Mouse (Mus musculus) limb, embryonic 10.5 days (tissue): Measurements from ENCODE around the gene Pmvk. TPM values are rescaled to one million over a fixed set of nuclear protein-coding genes. Genes with fewer than 3 reads are reported as not detected.

Experiments
- DNase-seq: peaks from one replicate; pipeline ENCODE4 v3.0.0-alpha.2; 2017; ENCODE audit warnings: low spot score
- H3K27ac ChIP-seq: fragments of 300-500 bp; sonication (generic); 2 replicates; pipeline ENCODE4 v1.5.1; 2016; ENCODE audit warnings: mild to moderate bottlenecking
- H3K27me3 ChIP-seq: fragments of 300-500 bp; sonication (generic); 2 replicates; pipeline ENCODE4 v1.6.1; 2016; ENCODE audit warnings: low read depth, mild to moderate bottlenecking; ENCODE audit not compliant: poor library complexity, severe bottlenecking
- H3K36me3 ChIP-seq: fragments of 300-500 bp; sonication (generic); 2 replicates; pipeline ENCODE4 v1.6.1; 2016; ENCODE audit warnings: mild to moderate bottlenecking, moderate library complexity
- H3K4me1 ChIP-seq: fragments of 300-500 bp; sonication (generic); 2 replicates; pipeline ENCODE4 v1.6.1; 2016
- H3K4me3 ChIP-seq: fragments of 300-500 bp; sonication (generic); 2 replicates; pipeline ENCODE4 v1.5.1; 2016; ENCODE audit warnings: mild to moderate bottlenecking, moderate library complexity
- H3K9me3 ChIP-seq: fragments of 300-500 bp; sonication (generic); replicated peaks from 2 replicates; pipeline ENCODE4 v1.6.1; 2016; ENCODE audit warnings: mild to moderate bottlenecking
- WGBS: fragments of 180-500 bp; shearing (Covaris S2); methylation state at CpG from one replicate; pipeline ENCODE4 v1.1.7; 2016; 5-methylcytosine and 5-hydroxymethylcytosine counted together
- polyA plus RNA-seq: library from polyadenylated mRNA; unstranded; fragments of >200 nt; fragmentation: Nextera tagmentation; extraction: Ambion mirVana; gene quantifications from 2 replicates; pipeline ENCODE4 v1.2.1, GENCODE M21; 2016

The Pmvk gene
- polyA plus RNA-seq, 1 experiment from 2014 or later, result 65.9 TPM

DNA sequence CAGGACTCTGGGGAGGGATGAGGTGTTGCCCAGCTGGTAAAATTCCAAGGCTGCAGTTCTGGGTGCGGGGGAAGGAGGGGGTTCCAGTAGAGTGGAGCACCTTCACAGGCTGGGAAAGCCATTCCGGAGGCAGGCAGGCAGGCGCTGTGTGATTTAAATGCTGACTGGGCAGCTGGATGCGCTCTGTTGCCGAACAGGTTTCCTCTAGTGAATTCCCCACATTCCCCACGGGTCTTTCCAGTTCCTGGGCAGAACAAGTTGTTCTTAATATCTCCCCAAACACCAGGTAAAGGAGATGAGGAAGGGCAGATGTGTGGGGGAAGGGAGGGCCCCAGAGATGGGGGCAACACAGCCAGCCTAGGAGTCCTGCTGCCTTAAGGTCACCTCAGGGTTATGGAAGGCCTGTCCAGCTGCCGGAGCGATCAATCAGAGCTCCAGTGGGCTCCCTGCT lies 38.4 kb downstream of the Pmvk start:
- 41% methylated on average over 8 of the region's 8 CpGs for WGBS
- no peak for DNase-seq
- H3K27ac ChIP-seq, result peak overlapping the region; percentile 50; the same call in 1 of the 2 replicates

DNA sequence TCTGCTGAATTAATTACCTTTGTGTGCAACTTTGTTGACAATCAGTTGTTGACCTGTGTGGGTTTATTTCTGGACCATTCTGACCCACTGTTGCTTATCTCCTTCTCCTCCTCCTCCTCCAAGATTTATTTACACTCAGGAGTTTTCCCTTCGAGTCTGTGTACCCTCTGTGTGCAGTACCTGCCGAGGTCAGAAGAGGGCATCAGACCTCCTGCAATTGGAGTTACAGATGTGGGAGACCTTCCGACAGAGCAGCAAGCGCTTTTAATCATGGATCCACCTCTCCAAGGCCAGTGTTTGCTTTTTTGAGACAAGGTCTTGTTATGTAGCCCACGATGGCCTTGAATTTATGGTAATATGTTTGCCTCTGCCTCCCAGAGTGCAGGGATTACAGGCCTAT lies 40.3 kb downstream of the Pmvk start:
- Histone ChIP-seq H3K27me3 (no peaks in the 10 kb centered on the region), H3K4me1 (peaks cover 26% of the 10 kb centered on the region)
- 92% methylated on average over 5 of the region's 5 CpGs for WGBS

More for the DNA sequence above, 38.4 kb downstream of the Pmvk start:
- Histone ChIP-seq H3K36me3 (no peaks in the 10 kb centered on the region), H3K4me1 (peaks cover 24% of the 10 kb centered on the region), H3K9me3 (no peaks in the 10 kb centered on the region), H3K27me3 (no peaks in the 10 kb centered on the region), H3K4me3 (no peak overlapping the region)

DNA sequence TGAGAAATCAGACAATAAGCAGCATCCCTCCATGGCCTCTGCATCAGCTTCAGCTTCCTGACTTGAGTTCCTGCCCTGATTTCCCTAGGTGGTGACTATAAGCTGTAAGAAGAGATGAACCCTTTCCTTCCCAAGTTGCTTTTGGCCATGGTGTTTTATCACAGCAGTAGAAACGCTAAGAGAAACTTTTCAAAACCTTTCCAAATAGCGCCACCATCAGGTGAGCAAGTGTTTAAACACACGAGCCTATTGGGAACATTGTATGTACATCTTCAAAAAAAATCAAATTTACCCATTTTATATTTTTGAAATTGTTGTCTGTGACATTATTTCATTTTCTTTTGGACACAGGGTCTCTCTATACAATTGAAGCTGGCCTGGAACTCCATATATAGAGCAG lies 42.0 kb downstream of the Pmvk start:
- DNase-seq, result no peak
- Histone ChIP-seq H3K4me1 (peaks cover 25% of the 10 kb centered on the region), H3K9me3 (no peaks in the 10 kb centered on the region), H3K27ac (no peak overlapping the region), H3K36me3 (no peaks in the 10 kb centered on the region), H3K27me3 (no peaks in the 10 kb centered on the region), H3K4me3 (no peak overlapping the region)
- WGBS, result 74% methylated on average over 3 of the region's 3 CpGs

More for the DNA sequence above, 40.3 kb downstream of the Pmvk start:
- Histone ChIP-seq H3K9me3 (no peaks in the 10 kb centered on the region), H3K36me3 (no peaks in the 10 kb centered on the region), H3K27ac (no peak overlapping the region), H3K4me3 (no peak overlapping the region)
- DNase-seq, result no peak

DNA sequence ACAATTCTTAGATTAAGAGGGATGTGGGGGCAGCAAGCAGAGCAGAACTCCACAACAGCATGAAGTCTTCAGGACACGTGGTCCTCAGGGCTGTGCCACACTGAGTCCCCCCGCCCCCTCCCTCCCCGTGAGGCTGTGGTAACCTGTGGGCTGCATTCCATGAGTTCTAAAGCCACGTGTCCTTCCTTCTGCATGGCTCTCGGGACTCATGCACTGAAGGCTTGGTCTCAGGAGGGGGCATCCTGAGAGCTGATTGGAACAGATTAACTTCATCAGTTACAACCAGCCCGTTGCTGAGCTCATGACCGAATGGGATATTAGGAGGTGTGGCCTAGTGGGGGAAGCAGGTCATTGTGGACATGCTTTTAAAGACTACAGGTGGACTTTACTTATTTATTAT lies 45.4 kb downstream of the Pmvk start:
- no peak for DNase-seq
- no peak overlapping the region for H3K27ac ChIP-seq
- H3K36me3 ChIP-seq, result no peaks in the 10 kb centered on the region
- peaks cover 12% of the 10 kb centered on the region; the same call in 1 of the 2 replicates for H3K4me1 ChIP-seq
- no peak overlapping the region for H3K4me3 ChIP-seq
- no peaks in the 10 kb centered on the region for H3K27me3 ChIP-seq
- no peaks in the 10 kb centered on the region for H3K9me3 ChIP-seq
- WGBS, result 62% methylated on average over 7 of the region's 7 CpGs

DNA sequence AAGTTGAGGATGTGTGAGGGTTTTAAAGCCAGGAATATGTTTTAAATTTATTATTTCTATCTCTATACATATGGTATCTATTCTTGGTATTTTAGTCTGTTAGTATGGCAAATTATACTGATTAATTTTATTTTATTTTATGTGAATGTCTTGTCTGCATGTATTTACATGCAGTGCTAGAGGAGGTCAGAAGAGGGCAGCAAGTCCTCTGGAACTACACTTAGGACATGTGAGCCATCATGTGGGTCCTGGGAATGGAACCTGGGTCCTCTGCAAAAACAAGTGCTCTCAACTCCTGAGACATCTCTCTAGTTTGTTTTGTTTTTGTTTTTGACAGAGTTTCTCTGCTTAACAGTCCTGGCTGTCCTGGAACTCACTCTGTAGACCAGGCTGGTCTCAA lies 47.1 kb downstream of the Pmvk start:
- Histone ChIP-seq H3K36me3 (no peaks in the 10 kb centered on the region), H3K27ac (no peak overlapping the region), H3K4me3 (no peak overlapping the region), H3K27me3 (no peaks in the 10 kb centered on the region), H3K4me1 (peaks cover 17% of the 10 kb centered on the region), H3K9me3 (no peaks in the 10 kb centered on the region)
- DNase-seq, result no peak

DNA sequence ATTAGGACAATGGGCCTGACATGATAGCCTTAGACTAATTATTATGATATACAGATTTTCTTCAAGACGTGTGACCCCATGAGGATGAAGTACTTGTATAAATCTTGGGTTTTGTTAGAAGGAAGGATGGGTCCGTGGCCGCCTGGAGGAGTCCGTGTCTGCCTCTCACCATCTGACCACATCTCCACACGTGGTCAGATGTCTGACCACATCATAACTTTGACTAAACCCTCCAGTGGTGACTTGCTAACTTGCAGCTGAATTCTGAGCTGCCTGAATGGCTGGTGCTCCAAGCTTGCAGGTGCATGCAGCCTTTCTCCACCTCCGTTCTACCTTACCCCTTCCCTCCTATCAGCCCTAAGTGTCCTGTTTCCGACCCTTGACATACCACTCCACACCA lies 48.2 kb downstream of the Pmvk start:
- H3K36me3 ChIP-seq, result no peaks in the 10 kb centered on the region
- 82% methylated on average over 7 of the region's 7 CpGs for WGBS
- H3K27me3 ChIP-seq, result 0 out of 2 replicates have a peak, but pooled peaks cover 5% of the 10 kb centered on the region
- H3K27ac ChIP-seq, result no peak overlapping the region
- peaks cover 28% of the 10 kb centered on the region for H3K4me1 ChIP-seq
- H3K9me3 ChIP-seq, result no peaks in the 10 kb centered on the region
- DNase-seq, result no peak
- H3K4me3 ChIP-seq, result no peak overlapping the region

DNA sequence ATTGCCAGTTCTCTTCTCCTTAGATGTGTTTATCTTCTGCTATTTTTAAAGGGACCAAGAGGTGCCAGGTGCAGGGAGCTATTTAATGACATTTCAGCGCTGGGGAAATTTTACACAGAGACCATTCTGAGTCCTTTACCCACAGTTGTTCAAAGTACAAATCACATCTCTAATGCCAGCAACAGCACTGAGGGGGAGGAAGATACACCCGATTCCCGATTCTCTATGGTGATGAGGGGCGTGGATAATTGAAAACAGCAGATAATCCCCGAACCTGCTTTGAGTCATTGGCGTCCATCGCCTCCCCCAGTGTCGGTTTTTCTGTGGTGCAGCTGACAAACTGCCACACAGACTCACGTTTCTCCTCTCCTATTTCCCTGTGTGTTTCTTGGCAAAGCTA lies 53.7 kb downstream of the Pmvk start:
- H3K4me3 ChIP-seq, result no peak overlapping the region
- no peaks in the 10 kb centered on the region for H3K9me3 ChIP-seq
- 30% methylated on average over 9 of the region's 9 CpGs for WGBS
- H3K4me1 ChIP-seq, result peaks cover 49% of the 10 kb centered on the region
- H3K36me3 ChIP-seq, result no peaks in the 10 kb centered on the region
- no peak overlapping the region for H3K27ac ChIP-seq
- H3K27me3 ChIP-seq, result peaks cover 23% of the 10 kb centered on the region
- no peak for DNase-seq

DNA sequence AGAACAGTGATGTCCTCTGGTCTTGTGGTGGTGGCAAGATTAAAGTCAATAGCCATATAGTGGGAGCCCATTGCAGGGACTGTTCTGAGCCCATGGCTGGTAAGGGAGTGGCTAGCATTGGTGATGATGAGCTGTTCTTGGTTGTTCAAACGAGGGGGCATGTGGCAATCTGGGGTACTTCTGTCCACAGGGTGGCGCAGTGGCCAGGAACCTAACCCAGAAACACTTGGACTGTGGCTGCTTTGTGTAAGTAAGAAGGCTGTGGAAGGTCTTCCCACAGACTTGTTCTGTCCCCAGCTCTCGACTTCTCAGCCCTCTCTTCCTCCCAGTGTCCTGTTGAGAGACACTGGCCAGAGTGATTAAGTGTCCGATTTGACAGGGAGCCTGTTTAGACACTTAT lies 56.6 kb downstream of the Pmvk start:
- peak; percentile 63 for DNase-seq
- Histone ChIP-seq H3K4me3 (0 out of 2 replicates have a peak overlapping the region, but pooled peaks have one; percentile 4), H3K9me3 (no peaks in the 10 kb centered on the region), H3K36me3 (no peaks in the 10 kb centered on the region), H3K4me1 (peaks cover 42% of the 10 kb centered on the region), H3K27me3 (peaks cover 23% of the 10 kb centered on the region), H3K27ac (no peak overlapping the region)
- 27% methylated on average over 4 of the region's 4 CpGs for WGBS

DNA sequence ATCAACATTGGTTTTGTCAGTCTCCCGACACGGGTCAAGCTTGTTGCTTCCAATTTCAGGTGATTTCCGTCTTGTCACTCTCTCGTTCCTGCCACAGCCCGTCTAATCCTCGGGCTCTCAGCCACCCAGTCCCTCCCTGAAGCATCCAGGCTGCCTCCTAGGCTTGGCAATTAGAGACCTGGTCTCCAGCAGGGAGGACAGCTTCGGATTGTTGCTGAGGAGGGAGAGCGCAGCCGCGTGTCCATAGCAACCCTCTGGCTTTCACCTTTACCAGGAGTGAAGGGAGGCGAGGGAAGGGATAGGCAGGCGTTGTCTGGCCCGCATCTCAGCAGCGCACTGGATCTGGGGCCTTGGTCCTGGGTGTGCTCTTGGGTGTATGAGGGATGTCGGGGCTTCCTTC lies 57.1 kb downstream of the Pmvk start:
- Histone ChIP-seq H3K9me3 (no peaks in the 10 kb centered on the region), H3K4me3 (0 out of 2 replicates have a peak overlapping the region, but pooled peaks have one; percentile 4), H3K4me1 (peaks cover 38% of the 10 kb centered on the region), H3K27ac (no peak overlapping the region), H3K27me3 (peaks cover 23% of the 10 kb centered on the region), H3K36me3 (no peaks in the 10 kb centered on the region)
- WGBS, result 36% methylated on average over 15 of the region's 15 CpGs
- no peak for DNase-seq

DNA sequence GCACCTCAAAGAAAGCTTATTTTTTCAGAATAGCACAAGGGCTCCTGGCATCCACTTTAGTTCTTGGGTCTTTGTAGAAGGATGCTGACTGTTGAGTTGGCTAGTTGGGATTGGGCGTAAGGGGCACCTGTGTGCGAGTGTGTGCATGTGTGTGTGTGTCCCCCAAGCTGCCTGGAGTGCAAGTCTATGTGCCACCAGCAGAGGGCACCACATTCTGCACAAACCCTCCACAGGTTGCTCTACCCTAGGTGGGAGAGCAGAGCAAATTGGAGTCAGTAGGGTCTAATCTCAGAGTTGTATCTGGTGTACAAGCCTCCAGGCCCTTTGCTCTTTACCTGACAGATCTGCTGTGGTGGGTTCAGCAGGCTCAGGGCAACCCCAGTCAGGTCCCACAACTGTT lies 57.9 kb downstream of the Pmvk start:
- H3K4me3 ChIP-seq, result no peak overlapping the region
- peak; percentile 60 for DNase-seq
- H3K27me3 ChIP-seq, result peaks cover 20% of the 10 kb centered on the region
- no peaks in the 10 kb centered on the region for H3K36me3 ChIP-seq
- H3K27ac ChIP-seq, result no peak overlapping the region
- peaks cover 30% of the 10 kb centered on the region for H3K4me1 ChIP-seq
- H3K9me3 ChIP-seq, result no peaks in the 10 kb centered on the region
- 94% methylated on average over 2 of the region's 2 CpGs for WGBS

DNA sequence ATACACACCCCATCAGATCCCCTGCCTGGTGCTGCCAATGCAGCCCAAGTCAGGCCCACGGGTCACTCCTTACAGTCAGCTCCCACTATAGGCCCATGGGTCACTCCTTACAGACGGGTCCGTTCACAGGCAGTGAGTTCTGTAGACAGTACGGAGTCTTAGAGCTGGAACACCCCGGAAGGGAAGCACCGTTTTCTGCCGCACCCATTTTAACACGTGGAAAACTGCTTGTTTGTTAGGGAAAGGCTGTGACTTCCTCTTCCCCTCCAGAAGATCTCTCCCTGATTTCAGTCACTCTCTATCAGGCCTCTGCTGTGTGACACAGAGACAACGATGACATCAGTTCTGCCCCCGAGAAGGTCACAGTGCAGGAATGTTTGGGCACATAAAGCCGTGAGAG lies 61.1 kb downstream of the Pmvk start:
- WGBS, result 81% methylated on average over 11 of the region's 11 CpGs

DNA sequence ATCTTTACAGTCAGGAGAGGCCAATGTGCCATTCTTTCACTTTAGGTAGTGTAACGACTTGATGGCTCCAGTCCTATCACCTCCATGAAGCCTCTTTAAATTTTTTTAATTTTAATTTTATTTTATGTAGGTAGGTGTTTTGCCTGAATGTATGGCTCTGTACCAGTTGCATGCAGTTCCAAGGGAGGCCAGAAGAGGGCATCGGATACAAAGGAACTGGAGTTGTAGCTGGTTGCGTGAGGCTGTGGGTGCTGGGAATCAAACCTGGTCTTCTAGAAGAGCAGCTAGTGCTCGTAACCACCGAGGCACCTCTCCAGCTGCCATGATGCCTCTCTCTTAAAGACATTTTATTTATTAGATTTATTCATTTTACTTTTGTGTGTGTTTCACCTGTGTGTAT lies 62.0 kb downstream of the Pmvk start:
- peaks cover 17% of the 10 kb centered on the region for H3K27me3 ChIP-seq
- no peaks in the 10 kb centered on the region for H3K36me3 ChIP-seq
- DNase-seq, result no peak
- no peaks in the 10 kb centered on the region for H3K9me3 ChIP-seq
- H3K4me3 ChIP-seq, result no peak overlapping the region
- WGBS, result 90% methylated on average over 5 of the region's 5 CpGs
- H3K4me1 ChIP-seq, result peaks cover 23% of the 10 kb centered on the region
- no peak overlapping the region for H3K27ac ChIP-seq

More for the DNA sequence above, 61.1 kb downstream of the Pmvk start:
- Histone ChIP-seq H3K27me3 (peaks cover 17% of the 10 kb centered on the region), H3K27ac (no peak overlapping the region), H3K4me3 (no peak overlapping the region), H3K36me3 (no peaks in the 10 kb centered on the region), H3K4me1 (peaks cover 18% of the 10 kb centered on the region), H3K9me3 (no peaks in the 10 kb centered on the region)
- DNase-seq, result no peak
